Mouse (Mus musculus) ES-Bruce4 (cell line): ENCODE data around the gene Ptprt.

ENCODE experiments used
- CTCF ChIP-seq: IDR thresholded peaks from one replicate; pipeline ENCODE4 v1.8.1; 2011; ENCODE audit warnings: low read depth, low read length
- POLR2A ChIP-seq: IDR thresholded peaks from one replicate; pipeline ENCODE4 v1.8.1; 2011; ENCODE audit warnings: low read length; ENCODE audit not compliant: insufficient read depth

- TF ChIP-seq POLR2A: no peak
- no peak for TF ChIP-seq CTCF
Observed at GRCm38 (mm10) chr2:162282121-162282520, 378.8 kb downstream of the Ptprt start.
